Mouse (Mus musculus): Measurements from ENCODE around the gene Wdr26. TPM values are rescaled to one million over a fixed set of nuclear protein-coding genes. Genes with fewer than 3 reads are reported as not detected.

Gene Wdr26
- polyA plus RNA-seq, 2 experiments = 50.2 to 58.7 TPM

GRCm38 (mm10) chr1:181210147-181210546 is 1.7 kb downstream of the Wdr26 start:
- no peak for ATAC-seq (ENCODE audit: low FRiP score, low read depth)
- peaks cover 14% of the 10 kb centered on the region for H3K4me1 ChIP-seq (ENCODE audit: control insufficient read depth, insufficient read depth, low read length)
- no peak for DNase-seq (ENCODE audit: low spot score)
- H3K9me3 ChIP-seq (ENCODE audit: control insufficient read depth, low read length) = no peaks in the 10 kb centered on the region
- H3K4me3 ChIP-seq (replicated peaks; ENCODE audit: low read length) = peak overlapping the region; percentile 96
- WGBS = 10% methylated on average over 4 of the region's 4 CpGs
- H3K4me2 ChIP-seq (replicated peaks; ENCODE audit: low read depth, low read length, severe bottlenecking) = peak overlapping the region; percentile 91
- no peak overlapping the region for H3K27ac ChIP-seq (replicated peaks; ENCODE audit: low read depth, low read length)
- H3K27me3 ChIP-seq (ENCODE audit: control insufficient read depth, insufficient read depth, low read length) = no peaks in the 10 kb centered on the region
- peak overlapping the region; percentile 97 for H3K9ac ChIP-seq (ENCODE audit: low read depth, low read length, severe bottlenecking)
- H3K36me3 ChIP-seq (ENCODE audit: control insufficient read depth, insufficient read depth, low read length) = peaks cover 18% of the 10 kb centered on the region
- no peak for TF ChIP-seq POLR2A (IDR thresholded peaks at IDR 0.05; ENCODE audit: borderline replicate concordance, extremely low read depth, insufficient read depth, insufficient read length)

DNA sequence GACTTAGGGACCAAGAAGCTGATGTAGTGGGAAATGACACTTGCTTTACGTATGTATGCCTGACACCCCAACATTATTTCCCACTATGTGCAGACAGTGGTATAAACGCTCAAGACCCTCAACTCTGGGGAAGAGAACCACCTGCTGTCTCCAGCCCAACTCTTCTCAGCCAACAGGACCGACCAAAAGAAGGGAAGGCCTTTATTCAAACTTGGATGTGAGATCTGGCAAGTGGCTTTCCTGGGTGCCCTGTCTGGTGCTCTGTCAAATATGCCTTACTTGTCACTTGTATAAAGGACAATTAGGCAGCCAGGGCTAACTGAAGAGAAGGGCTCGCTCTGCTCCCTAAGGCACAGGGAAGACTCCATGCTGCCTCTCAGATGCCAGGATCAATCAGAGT is 12.4 kb downstream of the Wdr26 start:
- Histone ChIP-seq H3K4me2 (replicated peaks; ENCODE audit: low read depth, low read length, severe bottlenecking) (no peak overlapping the region), H3K9me3 (ENCODE audit: control insufficient read depth, low read length) (no peaks in the 10 kb centered on the region), H3K4me3 (replicated peaks; ENCODE audit: low read length) (no peak overlapping the region), H3K27ac (replicated peaks; ENCODE audit: low read depth, low read length) (no peak overlapping the region), H3K9ac (ENCODE audit: low read depth, low read length, severe bottlenecking) (no peak overlapping the region), H3K4me1 (ENCODE audit: control insufficient read depth, insufficient read depth, low read length) (no peaks in the 10 kb centered on the region), H3K27me3 (ENCODE audit: control insufficient read depth, insufficient read depth, low read length) (no peaks in the 10 kb centered on the region), H3K36me3 (ENCODE audit: control insufficient read depth, insufficient read depth, low read length) (peaks cover 82% of the 10 kb centered on the region)
- ATAC-seq (ENCODE audit: low FRiP score, low read depth) = no peak
- TF ChIP-seq POLR2A (IDR thresholded peaks at IDR 0.05; ENCODE audit: borderline replicate concordance, extremely low read depth, insufficient read depth, insufficient read length) = no peak
- no peak for DNase-seq (ENCODE audit: low spot score)
- WGBS = 95% methylated on average over 4 of the region's 4 CpGs

DNA sequence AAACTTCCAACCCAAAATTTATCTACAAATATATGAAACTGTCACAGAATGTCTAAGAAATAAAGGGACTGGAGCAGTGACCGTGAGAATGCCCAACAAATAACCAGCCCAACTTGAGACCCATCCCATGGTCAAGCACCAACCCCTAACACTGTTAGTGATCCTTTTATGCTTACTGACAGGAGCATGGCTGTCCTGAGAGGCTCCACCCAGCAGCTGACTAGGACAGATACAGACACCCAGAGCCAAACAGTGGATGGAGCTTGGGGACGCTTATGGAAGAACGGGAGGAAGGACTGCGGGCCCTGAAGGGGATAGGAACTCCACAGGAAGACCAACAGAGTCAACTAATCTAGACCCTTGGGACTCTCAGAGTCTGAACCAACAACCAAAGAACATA is 22.9 kb downstream of the Wdr26 start:
- Histone ChIP-seq H3K27me3 (ENCODE audit: control insufficient read depth, insufficient read depth, low read length) (no peaks in the 10 kb centered on the region), H3K9me3 (ENCODE audit: control insufficient read depth, low read length) (no peaks in the 10 kb centered on the region), H3K36me3 (ENCODE audit: control insufficient read depth, insufficient read depth, low read length) (peaks cover 89% of the 10 kb centered on the region), H3K9ac (ENCODE audit: low read depth, low read length, severe bottlenecking) (no peak overlapping the region), H3K4me3 (replicated peaks; ENCODE audit: low read length) (no peak overlapping the region), H3K27ac (replicated peaks; ENCODE audit: low read depth, low read length) (no peak overlapping the region), H3K4me1 (ENCODE audit: control insufficient read depth, insufficient read depth, low read length) (no peaks in the 10 kb centered on the region), H3K4me2 (replicated peaks; ENCODE audit: low read depth, low read length, severe bottlenecking) (no peak overlapping the region)
- ATAC-seq (ENCODE audit: low FRiP score, low read depth) = no peak
- DNase-seq (ENCODE audit: low spot score) = no peak
- no peak for TF ChIP-seq POLR2A (IDR thresholded peaks at IDR 0.05; ENCODE audit: borderline replicate concordance, extremely low read depth, insufficient read depth, insufficient read length)
- WGBS = 87% methylated on average over 4 of the region's 4 CpGs

DNA sequence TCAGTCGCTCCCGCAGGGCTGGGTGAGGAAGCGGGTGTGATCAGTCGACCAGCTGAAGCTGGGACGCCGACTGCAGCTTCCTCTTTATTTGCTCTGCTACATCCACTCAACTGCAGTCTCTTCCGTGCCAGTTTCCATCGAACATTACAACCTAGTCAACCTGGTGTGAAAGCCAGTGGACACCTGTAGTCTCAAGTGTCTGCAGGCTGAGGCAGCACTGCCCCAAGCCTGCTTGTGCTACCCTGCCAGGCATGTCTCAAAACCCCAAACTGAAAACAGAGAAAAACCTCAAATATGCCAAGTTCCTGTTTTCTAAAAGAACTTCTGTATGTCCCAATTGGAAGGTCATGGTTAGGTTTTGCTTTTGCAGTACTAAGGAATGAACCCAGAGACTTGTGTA is 41.6 kb downstream of the Wdr26 start:
- DNase-seq (ENCODE audit: low spot score) = no peak
- WGBS = 88% methylated on average over 8 of the region's 8 CpGs
- Histone ChIP-seq H3K4me1 (ENCODE audit: control insufficient read depth, insufficient read depth, low read length) (no peaks in the 10 kb centered on the region), H3K4me2 (replicated peaks; ENCODE audit: low read depth, low read length, severe bottlenecking) (no peak overlapping the region), H3K36me3 (ENCODE audit: control insufficient read depth, insufficient read depth, low read length) (peaks cover 50% of the 10 kb centered on the region), H3K9me3 (ENCODE audit: control insufficient read depth, low read length) (no peaks in the 10 kb centered on the region), H3K4me3 (replicated peaks; ENCODE audit: low read length) (no peak overlapping the region), H3K27ac (replicated peaks; ENCODE audit: low read depth, low read length) (no peak overlapping the region), H3K9ac (ENCODE audit: low read depth, low read length, severe bottlenecking) (no peak overlapping the region), H3K27me3 (ENCODE audit: control insufficient read depth, insufficient read depth, low read length) (no peaks in the 10 kb centered on the region)
- ATAC-seq (ENCODE audit: low FRiP score, low read depth) = no peak
- no peak for TF ChIP-seq POLR2A (IDR thresholded peaks at IDR 0.05; ENCODE audit: borderline replicate concordance, extremely low read depth, insufficient read depth, insufficient read length)

DNA sequence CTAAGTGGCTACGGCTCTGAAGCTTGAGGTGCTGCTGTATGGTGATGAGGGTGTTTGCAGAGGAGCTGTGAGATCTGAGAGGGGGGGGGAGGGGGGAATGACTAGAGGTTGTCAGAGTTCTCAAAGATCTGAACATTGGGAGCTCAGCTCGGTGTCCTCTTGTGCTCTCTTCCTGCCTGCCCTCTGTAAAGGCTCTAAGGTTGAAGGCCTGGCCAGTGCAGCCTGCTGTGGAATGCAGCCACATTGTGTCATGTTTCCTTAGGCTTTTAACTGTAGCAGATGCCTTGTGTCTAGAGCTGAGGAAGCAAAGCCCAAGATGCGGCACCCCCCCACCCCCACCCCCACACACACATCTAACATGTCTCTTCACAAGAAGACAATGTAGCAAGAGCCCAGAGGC is 43.4 kb downstream of the Wdr26 start:
- DNase-seq (ENCODE audit: low spot score) (no peak), ATAC-seq (ENCODE audit: low FRiP score, low read depth) (no peak)
- Histone ChIP-seq H3K36me3 (ENCODE audit: control insufficient read depth, insufficient read depth, low read length) (peaks cover 58% of the 10 kb centered on the region), H3K27me3 (ENCODE audit: control insufficient read depth, insufficient read depth, low read length) (no peaks in the 10 kb centered on the region), H3K9ac (ENCODE audit: low read depth, low read length, severe bottlenecking) (no peak overlapping the region), H3K27ac (replicated peaks; ENCODE audit: low read depth, low read length) (no peak overlapping the region), H3K4me1 (ENCODE audit: control insufficient read depth, insufficient read depth, low read length) (no peaks in the 10 kb centered on the region), H3K4me3 (replicated peaks; ENCODE audit: low read length) (no peak overlapping the region), H3K4me2 (replicated peaks; ENCODE audit: low read depth, low read length, severe bottlenecking) (no peak overlapping the region), H3K9me3 (ENCODE audit: control insufficient read depth, low read length) (no peaks in the 10 kb centered on the region)
- TF ChIP-seq POLR2A (IDR thresholded peaks at IDR 0.05; ENCODE audit: borderline replicate concordance, extremely low read depth, insufficient read depth, insufficient read length) = no peak
- 77% methylated on average over 3 of the region's 3 CpGs for WGBS

DNA sequence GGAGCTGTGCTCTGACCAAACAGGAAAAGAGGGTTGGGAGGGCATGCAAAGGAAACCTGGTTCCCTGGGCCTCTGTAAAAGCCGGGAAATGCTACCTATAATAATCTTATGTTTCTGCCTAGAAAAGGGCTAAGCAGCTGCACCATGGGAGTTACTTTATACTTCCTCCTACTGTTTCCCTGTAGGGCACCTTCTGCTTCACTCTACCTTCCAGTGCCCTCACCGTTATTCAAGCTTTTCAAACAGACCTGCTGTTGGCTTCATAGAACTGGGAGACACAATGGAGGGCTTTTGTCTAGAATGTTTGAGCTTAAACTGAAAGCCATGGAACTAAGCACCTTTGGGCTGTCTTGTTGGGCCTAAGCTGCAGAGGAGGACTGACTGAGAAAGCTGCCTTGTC is 44.0 kb downstream of the Wdr26 start:
- Histone ChIP-seq H3K4me3 (replicated peaks; ENCODE audit: low read length) (no peak overlapping the region), H3K36me3 (ENCODE audit: control insufficient read depth, insufficient read depth, low read length) (peaks cover 64% of the 10 kb centered on the region), H3K9ac (ENCODE audit: low read depth, low read length, severe bottlenecking) (no peak overlapping the region), H3K4me1 (ENCODE audit: control insufficient read depth, insufficient read depth, low read length) (no peaks in the 10 kb centered on the region), H3K4me2 (replicated peaks; ENCODE audit: low read depth, low read length, severe bottlenecking) (no peak overlapping the region), H3K27me3 (ENCODE audit: control insufficient read depth, insufficient read depth, low read length) (no peaks in the 10 kb centered on the region), H3K9me3 (ENCODE audit: control insufficient read depth, low read length) (no peaks in the 10 kb centered on the region), H3K27ac (replicated peaks; ENCODE audit: low read depth, low read length) (no peak overlapping the region)
- no peak for ATAC-seq (ENCODE audit: low FRiP score, low read depth)
- WGBS = 82% methylated on average over 2 of the region's 2 CpGs
- no peak for TF ChIP-seq POLR2A (IDR thresholded peaks at IDR 0.05; ENCODE audit: borderline replicate concordance, extremely low read depth, insufficient read depth, insufficient read length)
- DNase-seq (ENCODE audit: low spot score) = no peak
